In the genomic region with DNA sequence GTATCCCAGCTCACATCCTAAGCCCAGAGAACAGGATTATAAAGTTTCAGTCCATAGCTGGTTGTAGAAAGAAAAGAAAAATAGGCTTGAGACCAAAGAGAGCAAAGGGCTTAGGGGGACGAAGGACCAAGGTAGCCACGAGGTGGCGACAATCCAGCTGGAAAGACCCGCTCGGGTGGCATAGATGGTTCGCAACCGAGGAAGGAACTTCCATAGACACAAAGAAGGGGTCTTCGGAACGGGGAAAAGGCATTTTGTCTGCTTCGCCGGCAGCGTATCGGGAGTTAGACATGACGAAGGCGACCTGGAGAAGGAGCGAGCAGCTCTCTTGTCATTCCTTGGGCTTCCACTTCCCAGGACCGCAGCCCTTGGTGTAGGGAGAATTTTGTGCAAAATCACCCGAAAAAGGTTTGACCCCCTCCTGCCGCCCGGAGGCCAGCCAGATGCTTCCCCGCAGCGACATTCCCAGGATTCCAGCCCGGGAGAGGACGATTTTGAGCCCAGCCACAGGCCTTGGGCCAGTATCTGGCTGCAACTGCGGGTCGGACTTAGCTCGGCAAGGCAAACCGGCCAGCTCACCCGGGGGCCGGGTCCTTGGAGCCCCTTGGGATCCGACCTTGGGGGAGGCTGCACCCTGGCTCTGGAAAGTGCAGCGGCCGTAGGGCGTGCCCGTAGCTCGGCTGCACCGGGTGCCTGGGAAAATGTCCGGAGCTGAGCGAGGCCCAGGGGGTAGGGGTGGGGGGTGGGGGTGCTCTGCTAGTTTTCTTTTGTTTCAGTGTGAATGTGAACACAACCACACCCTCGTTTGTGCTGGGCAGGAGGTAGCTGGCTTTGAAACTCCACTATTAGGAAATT, we compare ENCODE assay signal across 8 mouse cellular contexts.
DNase-seq lines count a peak whose midpoint lies in the region; ATAC-seq lines count a peak whose summit lies in the region.

No protein-coding gene starts in this region.

- peak; percentile 91 for DNase-seq in adipocyte (ENCODE audit: low spot score)
- peak; percentile 87 for DNase-seq in gastrocnemius, postnatal 25 days
- DNase-seq in left cerebral cortex, postnatal 14 days (ENCODE audit: low spot score in 2 of 2) = peak; percentile 67 to 83
- peak; percentile 82 for DNase-seq in right cerebral cortex, postnatal 14 days
- DNase-seq in urinary bladder, postnatal 25 days (ENCODE audit: low spot score) = peak; percentile 73

- peak; percentile 75 for ATAC-seq in common myeloid progenitor, adult 5-6 weeks (replicated peaks; ENCODE audit: low read depth, poor library complexity, severe bottlenecking)
- peak; percentile 68 for ATAC-seq in inflammation-experienced regulatory T-cells, adult 6 months
- peak; percentile 73 for ATAC-seq in megakaryocyte progenitor cell, adult 5-6 weeks (replicated peaks; ENCODE audit: poor library complexity)

- intact Hi-C loops in left cerebral cortex, postnatal 14 days (cut with DNase I) = loop anchor here (1.0 to 5.0 kb wide), 4 partner anchors 185 to 386 kb away; partner anchors contain the start of gene Foxn2

Comparison
In these comparisons a context has a peak if more than half of its experiments do, and no peak if none do; other contexts are left out.
1. Peak in every context shown above with its lines: DNase-seq and ATAC-seq.